Mouse (Mus musculus): ENCODE data around the gene Gpr27. TPM values are rescaled to one million over a fixed set of nuclear protein-coding genes. Genes with fewer than 3 reads are reported as not detected.

Gpr27 gene
- total RNA-seq, 2 experiments from 2014 or later = 44.7 to 48.2 TPM

DNA sequence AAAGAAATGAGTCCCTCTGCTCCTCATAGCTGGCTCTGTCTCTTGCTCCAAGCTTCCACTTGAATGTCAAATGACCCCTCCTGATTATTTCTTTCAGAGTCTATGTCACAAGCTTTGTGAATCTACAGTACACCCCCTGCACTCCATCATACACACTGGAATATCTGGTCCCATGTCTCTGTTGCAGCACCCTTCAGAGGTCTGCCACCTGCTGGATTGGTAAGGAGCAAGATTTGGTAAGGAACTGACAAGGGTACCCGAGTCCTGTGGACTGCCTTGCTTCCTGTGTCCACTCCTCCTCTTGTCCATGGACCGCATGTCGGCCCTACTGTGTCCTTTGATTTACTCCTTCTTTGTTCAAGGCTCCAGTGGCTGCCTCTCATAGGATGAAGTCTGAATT is 20.7 kb upstream of the Gpr27 start:
- intact Hi-C loops (cut with DNase I) = no loop called here
- DNase-seq (ENCODE audit: low spot score in 2 of 2) = no peak

DNA sequence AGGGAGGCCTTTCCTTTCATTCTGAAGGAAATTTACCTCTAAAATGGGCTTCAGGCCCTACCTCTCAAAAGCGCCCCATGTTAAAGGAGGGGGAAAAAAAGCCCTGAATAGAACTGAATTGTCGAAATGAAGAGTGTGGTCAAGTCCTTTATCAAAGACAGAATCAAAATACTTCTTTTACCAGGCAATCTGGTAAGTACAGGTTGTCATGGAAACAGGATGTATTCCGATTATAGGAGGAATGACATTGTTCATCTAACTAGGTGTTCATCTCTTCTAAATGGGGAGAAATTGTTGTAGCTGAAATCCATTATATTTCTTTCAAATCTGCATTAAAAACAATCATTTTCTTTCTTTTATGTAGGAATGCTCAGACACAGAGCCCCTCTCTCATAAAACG is 18.0 kb upstream of the Gpr27 start:
- intact Hi-C loops (cut with DNase I) = no loop called here
- no peak for DNase-seq (ENCODE audit: low spot score in 2 of 2)

DNA sequence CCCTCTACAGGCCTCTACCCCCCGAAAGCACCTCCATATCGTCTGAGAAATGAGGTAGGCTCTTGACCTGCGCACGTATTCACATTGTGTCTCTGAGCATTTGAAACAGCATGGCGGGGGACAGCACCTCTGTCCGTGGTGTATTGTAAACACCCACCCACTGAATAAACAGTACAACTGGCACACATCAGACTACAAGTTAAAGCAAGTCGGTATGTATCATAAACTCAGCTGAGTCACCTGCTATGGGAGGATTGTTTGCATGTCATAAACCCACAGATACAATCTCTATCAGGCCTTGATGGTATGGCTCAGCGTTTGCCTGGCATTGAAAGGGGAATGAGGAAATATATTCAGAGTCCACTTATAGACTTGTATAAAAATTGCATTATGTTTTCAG is 15.2 kb upstream of the Gpr27 start:
- intact Hi-C loops (cut with DNase I) = no loop called here

DNA sequence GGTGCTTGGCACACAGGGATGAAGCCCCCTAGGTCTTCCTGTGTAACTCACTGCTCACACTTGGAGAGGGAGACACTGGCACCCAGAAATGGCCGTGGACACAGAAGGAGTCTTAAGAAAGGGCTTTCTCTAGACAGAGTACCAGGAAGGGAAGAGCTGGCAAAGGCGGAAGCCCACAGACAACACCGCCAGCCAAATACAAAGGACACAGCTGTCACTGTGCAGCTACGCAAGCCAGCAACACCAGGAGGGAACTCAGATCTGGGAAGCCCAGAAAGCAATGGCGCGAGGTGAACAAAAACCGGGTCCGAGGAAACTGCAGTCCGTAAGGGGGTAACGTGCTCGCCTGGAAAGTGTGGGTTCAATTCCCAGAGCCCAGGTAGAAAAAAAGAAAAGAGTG is 14.4 kb upstream of the Gpr27 start:
- intact Hi-C loops (cut with DNase I) = no loop called here
- DNase-seq (ENCODE audit: low spot score in 2 of 2) = no peak

More for the DNA sequence above, 15.2 kb upstream of the Gpr27 start:
- DNase-seq (ENCODE audit: low spot score in 2 of 2) = no peak

DNA sequence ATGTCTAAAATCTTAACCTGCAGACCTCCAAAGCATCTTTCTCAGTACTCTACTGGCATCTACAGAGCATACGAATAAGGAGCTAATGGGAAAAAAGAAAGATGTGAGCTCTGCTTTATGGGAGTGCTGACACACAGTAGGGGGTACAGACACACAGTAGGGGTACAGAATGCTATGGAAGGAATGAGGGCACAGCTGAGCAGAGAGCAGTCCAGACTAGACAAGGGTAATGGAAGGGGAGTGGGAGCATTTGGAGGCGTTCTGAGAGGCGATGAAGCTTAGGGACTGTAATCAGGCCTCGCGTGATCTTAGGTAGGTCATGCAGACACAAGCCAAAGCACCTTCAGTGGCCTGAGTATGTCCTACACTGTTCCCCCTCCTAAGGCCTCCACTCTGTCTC is 8.5 kb upstream of the Gpr27 start:
- intact Hi-C loops (cut with DNase I) = no loop called here
- DNase-seq (ENCODE audit: low spot score in 2 of 2) = no peak

DNA sequence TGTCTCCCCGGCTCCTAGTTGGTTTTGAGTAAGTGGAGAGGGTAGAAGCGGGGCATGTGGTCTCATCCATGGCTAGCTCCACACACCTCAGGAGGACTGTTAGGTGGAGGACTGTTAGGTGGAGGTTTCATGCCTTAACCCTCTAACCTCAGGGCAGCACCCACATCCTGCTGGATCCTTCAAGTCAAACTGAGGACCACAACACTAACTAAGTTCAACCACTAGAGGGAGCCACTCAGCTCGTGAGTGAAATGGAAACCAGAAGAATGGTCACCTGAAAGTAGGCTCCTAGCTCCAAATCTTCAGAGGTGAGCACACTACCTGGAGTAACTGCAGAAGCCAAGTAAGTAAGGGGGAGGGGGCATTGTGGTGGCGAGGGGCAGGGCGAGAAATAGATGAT is 7.6 kb upstream of the Gpr27 start:
- intact Hi-C loops (cut with DNase I) = no loop called here

DNA sequence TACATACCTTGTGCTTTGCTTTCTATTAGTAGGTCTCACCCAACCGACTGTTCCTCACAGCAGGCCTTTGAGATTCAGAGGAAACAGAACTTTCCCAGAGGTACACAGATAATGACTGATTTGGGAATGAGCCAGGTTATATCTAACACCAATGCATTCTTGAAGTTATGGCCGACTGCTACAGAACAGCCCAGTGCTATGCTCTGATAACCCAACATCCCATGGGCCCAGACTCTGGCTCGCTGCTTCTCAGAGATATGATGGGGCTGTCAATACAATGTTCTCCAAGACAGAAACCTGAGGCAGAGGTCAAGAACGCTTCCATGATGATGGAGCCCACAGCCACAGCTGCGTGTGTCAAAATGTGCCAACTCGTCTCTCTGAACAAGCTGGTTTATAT is 4.0 kb upstream of the Gpr27 start:
- intact Hi-C loops (cut with DNase I) = no loop called here
- DNase-seq (ENCODE audit: low spot score in 2 of 2) = no peak

More for the DNA sequence above, 7.6 kb upstream of the Gpr27 start:
- no peak for DNase-seq (ENCODE audit: low spot score in 2 of 2)

DNA sequence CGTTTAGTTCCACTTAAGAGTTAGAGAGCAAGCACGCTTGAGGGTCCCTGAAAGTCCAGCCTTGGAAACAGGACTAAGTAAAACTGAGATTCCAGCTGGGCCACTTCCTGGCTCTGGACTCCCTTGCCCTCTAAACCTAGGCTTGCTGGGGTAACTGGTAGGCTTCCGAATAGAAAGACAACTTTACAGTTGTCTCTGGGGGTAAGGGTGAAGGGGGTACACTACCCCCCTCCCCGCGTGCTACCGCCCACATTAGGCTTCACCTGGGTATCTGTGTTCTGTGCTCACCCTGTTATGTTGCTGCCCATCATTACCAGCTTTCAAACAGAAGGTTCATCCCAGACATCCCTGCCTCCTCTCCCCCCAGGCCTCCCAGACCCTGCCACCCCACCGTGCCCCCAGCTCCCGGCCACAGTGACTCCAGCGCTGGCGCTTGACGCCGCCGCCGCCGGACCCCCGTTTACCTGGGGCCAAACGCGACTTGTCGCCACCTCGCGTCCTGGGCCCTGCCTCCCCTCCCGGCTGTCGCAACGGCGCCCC is 743 bp upstream of the Gpr27 start:
- peak in 1 of 2 experiments; percentile 14 for DNase-seq (ENCODE audit: low spot score in 2 of 2)
- intact Hi-C loops (cut with DNase I) = no loop called here

DNA sequence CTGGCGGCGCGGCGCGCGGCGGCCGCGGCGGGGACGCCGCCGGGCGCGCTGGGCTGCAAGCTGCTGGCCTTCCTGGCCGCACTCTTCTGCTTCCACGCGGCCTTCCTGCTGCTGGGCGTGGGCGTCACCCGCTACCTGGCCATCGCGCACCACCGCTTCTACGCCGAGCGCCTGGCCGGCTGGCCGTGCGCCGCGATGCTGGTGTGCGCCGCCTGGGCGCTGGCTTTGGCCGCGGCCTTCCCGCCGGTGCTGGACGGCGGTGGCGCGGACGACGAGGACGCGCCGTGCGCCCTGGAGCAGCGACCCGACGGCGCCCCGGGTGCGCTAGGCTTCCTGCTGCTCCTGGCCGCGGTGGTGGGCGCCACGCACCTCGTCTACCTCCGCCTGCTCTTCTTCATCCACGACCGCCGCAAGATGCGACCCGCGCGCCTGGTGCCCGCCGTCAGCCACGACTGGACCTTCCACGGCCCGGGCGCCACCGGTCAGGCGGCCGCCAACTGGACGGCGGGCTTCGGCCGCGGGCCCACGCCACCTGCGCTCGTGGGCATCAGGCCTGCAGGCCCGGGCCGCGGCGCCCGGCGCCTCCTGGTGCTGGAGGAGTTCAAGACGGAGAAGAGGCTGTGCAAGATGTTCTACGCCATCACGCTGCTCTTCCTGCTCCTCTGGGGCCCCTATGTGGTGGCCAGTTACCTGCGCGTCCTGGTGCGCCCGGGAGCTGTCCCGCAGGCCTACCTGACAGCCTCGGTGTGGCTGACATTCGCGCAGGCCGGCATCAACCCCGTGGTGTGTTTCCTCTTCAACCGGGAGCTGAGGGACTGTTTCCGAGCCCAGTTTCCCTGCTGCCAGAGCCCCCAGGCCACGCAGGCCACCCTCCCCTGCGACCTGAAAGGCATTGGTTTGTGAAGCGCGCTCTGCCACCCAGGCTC is 700 bp downstream of the Gpr27 start:
- DNase-seq (ENCODE audit: low spot score in 2 of 2) = peak in 1 of 2 experiments; percentile 32

DNA sequence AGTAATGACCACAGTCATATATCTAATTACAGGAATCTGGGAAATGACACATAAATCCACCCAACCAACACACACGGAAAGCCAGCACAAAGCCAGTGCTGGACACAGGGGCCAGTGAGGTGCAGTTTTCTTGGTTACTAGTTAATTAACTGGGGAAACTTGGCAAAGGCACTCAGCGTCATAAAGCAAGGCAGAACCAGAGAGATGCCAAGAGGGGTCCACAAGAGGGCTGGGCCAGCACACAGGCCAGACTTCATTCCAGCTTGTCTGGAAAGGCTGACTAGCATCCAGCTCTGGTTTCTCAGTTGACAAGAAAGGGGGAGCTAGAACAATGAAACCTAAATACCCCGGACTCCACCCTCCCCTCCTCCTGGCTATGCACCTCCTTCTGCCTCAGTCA is 8.0 kb downstream of the Gpr27 start:
- no peak for DNase-seq (ENCODE audit: low spot score in 2 of 2)
- intact Hi-C loops (cut with DNase I) = no loop called here

More for the DNA sequence above, 700 bp downstream of the Gpr27 start:
- intact Hi-C loops (cut with DNase I) = no loop called here

DNA sequence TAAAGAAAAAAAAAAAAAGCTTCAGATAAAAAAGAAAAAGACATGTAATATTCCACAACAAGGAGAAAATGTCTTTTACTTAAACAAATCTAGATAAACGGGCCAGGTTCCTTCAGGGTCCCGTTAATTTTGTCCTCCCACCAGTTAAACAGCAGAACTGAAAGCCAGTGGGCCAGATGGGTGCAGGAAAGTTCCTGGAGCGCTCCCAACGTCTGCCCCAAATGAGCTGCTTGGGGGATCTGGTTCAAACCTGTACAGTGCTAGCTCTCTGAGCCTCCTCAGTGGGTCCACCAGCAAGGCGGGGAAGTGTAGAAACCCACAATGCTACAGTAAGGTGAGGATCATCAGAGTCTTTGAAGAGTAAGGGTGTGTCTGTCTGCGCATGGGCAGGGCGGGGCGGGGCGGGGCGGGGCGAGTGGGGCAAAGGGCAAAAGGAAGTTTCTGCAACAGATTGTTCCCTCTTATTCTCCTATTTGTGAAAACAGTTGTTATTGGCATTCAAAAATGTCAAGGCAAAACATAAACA is 19.2 kb downstream of the Gpr27 start:
- intact Hi-C loops (cut with DNase I) = no loop called here
- DNase-seq (ENCODE audit: low spot score in 2 of 2) = no peak

DNA sequence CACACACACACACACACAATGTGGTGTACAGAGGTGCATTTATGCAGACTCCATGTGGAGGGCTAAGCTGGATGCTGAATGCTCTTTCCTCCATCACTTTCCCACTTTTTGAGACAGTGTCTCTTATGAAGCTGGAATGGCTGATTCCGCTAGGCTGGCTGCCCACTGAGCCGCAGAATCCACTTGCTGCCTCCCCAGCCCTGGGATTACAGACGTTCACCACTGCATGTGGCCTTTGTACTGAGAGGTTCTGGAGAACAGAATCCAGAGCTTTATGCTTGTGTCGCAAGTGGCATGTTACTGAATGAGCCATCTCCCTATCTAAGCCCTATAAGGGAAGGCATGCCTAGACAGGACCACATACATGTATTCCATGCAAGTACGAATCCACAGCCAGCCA is 20.8 kb downstream of the Gpr27 start:
- no peak for DNase-seq (ENCODE audit: low spot score in 2 of 2)
- intact Hi-C loops (cut with DNase I) = no loop called here

DNA sequence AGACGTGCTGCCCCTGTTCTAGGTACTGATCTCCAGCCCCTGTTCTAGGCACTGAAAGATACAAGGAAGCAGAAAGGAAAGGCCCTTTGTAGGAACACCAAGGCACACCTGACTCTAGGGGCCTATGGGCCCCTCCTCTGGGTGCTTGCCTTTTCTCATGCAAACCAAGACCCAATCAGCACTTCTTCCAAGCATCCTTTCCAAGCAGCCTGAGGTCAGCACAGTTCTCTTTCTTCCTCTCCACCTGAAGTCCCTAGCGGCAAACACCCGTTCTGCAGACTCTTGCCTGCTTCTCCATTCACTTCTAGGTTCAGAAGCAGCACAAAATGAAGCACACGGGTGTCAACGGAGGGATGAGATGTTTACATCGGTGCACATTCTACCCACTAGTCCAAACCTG is 22.7 kb downstream of the Gpr27 start:
- intact Hi-C loops (cut with DNase I) = no loop called here
- DNase-seq (ENCODE audit: low spot score in 2 of 2) = no peak

DNA sequence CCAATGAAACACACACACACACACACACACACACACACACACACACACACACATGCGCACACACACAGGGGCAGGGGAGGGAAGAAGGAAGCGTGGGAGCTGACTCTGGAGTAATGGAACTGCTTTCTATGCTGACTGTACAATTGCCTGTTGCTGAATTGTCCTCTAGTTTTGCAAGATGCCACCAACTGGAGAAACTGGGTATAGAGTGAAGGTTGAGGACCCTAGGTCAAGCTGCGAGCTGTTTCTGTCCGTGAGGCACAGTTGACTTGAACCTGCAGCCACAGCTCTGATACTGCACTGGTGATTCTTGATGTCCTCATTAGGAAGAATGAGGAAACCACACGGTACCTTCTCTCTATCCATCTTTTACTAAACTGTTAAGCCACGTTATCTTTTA is 23.4 kb downstream of the Gpr27 start:
- intact Hi-C loops (cut with DNase I) = no loop called here
- no peak for DNase-seq (ENCODE audit: low spot score in 2 of 2)

DNA sequence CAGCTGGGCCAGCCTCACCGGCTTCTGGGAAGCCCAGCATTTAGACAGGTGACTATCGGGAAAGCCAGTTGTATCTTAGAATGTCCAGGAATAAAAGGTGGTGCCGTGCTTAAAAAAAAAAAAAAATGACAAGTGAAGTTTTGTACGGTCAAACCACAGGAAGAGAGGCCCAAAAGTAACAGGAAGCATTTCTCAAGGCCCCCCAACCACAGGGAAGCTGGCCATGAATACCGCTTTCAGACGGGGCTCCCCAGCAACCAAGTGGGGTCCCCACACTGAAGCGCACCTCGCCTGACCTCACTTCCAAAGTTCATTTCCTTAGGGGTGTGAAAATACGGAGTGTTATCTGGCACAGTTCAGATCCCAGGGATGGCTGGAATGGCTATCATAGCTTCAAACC is 28.6 kb downstream of the Gpr27 start:
- intact Hi-C loops (cut with DNase I) = no loop called here
- no peak for DNase-seq (ENCODE audit: low spot score in 2 of 2)

DNA sequence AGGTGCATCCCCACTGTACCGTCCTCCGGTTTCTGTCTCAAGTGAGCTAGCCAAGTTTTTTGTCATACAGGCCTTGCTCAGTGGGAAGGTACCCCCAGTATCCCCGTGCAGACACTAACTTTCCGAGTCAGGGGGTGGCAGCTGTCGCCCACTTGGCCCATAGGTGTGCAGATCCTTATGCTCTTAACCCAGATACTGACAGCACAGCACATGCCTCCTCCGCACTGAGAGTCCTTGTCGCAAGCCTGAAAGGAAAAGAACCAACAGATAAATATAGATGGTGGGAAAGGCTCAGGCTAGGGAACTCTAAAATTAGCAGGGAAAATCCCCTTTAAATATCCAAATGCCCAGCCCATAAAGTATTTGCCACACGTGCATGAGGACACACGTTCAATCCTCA is 29.9 kb downstream of the Gpr27 start:
- DNase-seq (ENCODE audit: low spot score in 2 of 2) = no peak
- intact Hi-C loops (cut with DNase I) = no loop called here

DNA sequence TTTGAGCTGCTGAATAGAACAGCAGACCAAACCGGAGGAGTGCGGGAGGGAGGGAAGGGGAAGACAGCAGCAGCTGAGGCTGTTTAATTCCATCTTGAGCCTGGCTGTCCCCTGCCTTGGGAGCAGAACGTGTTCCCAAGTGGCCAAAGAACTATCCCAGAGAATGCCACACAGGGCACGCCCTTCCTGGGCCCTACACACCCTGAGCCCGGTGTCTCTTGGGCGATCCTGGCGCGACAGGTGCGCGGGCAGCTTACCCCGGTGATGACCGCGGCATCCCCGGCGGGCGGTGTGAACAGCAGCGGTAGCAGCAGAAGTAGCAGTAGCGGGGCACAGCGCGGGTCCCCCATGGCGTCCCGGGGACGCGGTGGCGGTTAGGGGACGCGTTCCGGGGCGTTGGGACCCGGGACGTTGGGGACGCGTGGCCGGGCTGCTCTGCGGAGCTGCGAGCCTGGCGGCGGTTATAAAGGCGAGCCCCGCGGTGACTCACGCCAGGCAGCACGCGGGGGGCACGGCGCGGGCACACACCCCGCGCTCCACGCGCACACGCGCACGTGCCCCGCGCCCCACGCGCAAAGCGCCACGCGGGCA is 33.6 kb downstream of the Gpr27 start, which contains the start of gene Prok2:
Prok2 (minus strand) TSS at position 422 of the 591 bp plus-strand sequence.
- intact Hi-C loops (cut with DNase I) = no loop called here
- peak in 1 of 2 experiments; percentile 8 for DNase-seq (ENCODE audit: low spot score in 2 of 2)

DNA sequence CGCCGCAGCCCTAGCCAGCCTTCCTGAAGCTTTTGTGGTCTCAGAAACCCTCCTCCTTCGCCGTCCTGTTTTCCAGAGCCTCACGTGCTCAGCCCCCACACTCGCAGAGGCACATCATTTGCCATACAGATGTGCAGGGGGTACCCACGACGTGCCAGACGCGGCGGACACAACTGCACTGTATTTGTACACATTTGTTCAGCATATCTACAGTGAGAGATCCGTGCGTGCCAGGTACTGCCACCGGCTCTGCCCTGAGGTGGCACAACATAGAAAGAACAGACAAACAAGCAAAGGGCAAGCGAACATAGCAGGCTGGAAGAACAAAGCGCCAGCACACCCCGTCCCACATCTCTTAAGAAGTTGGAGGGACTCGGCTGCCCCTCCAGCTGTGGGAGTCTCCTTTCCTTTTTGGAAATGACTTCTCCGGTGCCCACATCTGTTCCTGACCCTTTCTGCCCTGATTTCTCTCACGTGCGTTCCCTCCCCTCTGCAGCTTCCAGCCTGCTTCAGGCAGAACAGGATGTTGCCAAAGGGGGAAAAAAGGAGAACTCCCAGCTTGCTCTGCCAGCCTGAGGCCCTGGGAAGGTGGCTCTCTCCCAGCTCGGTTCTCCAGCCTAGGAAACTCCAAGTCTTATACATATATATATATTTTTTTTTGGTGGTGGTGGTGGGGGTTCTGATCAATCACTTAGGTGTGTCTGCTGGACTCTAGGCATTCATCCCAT is 34.3 kb downstream of the Gpr27 start:
- intact Hi-C loops (cut with DNase I) = no loop called here

DNA sequence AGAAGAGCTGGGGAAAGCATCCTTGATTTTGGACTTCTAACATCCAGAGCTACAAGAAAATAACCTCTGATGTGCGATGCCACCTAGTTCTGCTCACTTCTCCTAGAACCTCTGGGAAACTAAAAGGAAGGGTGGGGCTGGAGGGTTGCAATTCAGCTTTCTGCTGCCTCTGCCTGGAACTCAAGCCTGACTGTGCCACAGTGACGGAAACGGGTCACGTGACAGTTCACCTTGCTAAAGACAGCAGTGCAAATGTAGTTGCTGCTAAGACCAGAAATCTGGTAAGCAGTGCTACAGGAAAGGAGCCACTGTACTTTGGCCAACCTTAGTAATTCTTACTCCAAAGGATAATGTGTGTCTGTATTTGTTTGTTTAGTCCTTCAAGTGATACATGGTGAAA is 37.4 kb downstream of the Gpr27 start:
- no peak for DNase-seq (ENCODE audit: low spot score in 2 of 2)
- intact Hi-C loops (cut with DNase I) = no loop called here

More for the DNA sequence above, 34.3 kb downstream of the Gpr27 start:
- DNase-seq (ENCODE audit: low spot score in 2 of 2) = no peak

DNA sequence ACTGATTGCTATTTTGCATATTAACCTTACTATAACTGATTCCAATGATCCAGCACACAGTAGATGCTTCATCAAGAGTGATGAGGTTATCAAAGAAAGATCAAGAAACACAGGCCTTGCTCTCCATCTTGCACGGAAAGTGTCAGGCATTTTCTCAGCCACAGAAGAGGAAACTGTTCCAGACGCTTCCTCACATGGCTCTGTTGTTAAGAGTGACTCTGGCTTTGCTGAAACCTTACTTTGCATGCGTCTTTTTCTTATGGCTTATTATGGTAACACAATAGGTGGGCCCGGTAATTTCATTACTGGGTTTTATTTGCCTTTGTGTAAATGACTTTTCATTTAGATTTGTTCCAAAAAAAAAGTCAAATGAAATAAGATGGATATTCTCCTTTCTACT is 39.4 kb downstream of the Gpr27 start:
- no peak for DNase-seq (ENCODE audit: low spot score in 2 of 2)
- intact Hi-C loops (cut with DNase I) = no loop called here
